Mouse (Mus musculus) activated CD4-positive, CD25-positive, alpha-beta regulatory T cell, adult 4 months (primary cell): ENCODE results near the gene Pccb. TPM values are rescaled to one million over a fixed set of nuclear protein-coding genes. Genes with fewer than 3 reads are reported as not detected.

Experiments
- ATAC-seq: one replicate; pipeline ENCODE4 v1.8.0; 2017
- polyA plus RNA-seq, 2 experiments: library from polyadenylated mRNA; unstranded; fragments of 100-300 nt; shearing (Covaris generic); gene quantifications; one replicate each; pipeline ENCODE4 v1.2.1; 2017

Gene Pccb
- 1 to 10 TPM; 5.6 to 7.8 TPM for polyA plus RNA-seq

GRCm38 (mm10) chr9:101034448-101035098 lies at the start of gene Pccb:
Gene Pccb, minus strand, starts transcription at chr9:101034898.
- ATAC-seq, result peak; percentile 97

- no peak for ATAC-seq
Observed at GRCm38 (mm10) chr9:101083728-101084127, 49.0 kb upstream of the Pccb start.

GRCm38 (mm10) chr9:101080046-101080685 lies 45.5 kb upstream of the Pccb start:
- no peak for ATAC-seq

- ATAC-seq, result no peak
Observed at GRCm38 (mm10) chr9:101078579-101078978, 43.9 kb upstream of the Pccb start.

- no peak for ATAC-seq
Observed at GRCm38 (mm10) chr9:101077486-101077885, 42.8 kb upstream of the Pccb start.

- ATAC-seq, result no peak
Observed at GRCm38 (mm10) chr9:101076095-101076875, 41.6 kb upstream of the Pccb start.

- ATAC-seq, result no peak
Observed at GRCm38 (mm10) chr9:101075694-101076093, 41.0 kb upstream of the Pccb start.

GRCm38 (mm10) chr9:101075091-101075581 lies 40.4 kb upstream of the Pccb start:
- no peak for ATAC-seq

- peak; percentile 56 for ATAC-seq
Observed at GRCm38 (mm10) chr9:101074332-101075021, 39.8 kb upstream of the Pccb start.

- no peak for ATAC-seq
Observed at GRCm38 (mm10) chr9:101073987-101074331, 39.3 kb upstream of the Pccb start, which contains the start of gene Msl2. Gene Msl2, plus strand, starts transcription at chr9:101074101.

- peak; percentile 57 for ATAC-seq
Observed at GRCm38 (mm10) chr9:101073041-101073986, 38.6 kb upstream of the Pccb start.

- ATAC-seq, result no peak
Observed at GRCm38 (mm10) chr9:101072506-101072905, 37.8 kb upstream of the Pccb start.

- no peak for ATAC-seq
Observed at GRCm38 (mm10) chr9:101069781-101070180, 35.1 kb upstream of the Pccb start.

- ATAC-seq, result no peak
Observed at GRCm38 (mm10) chr9:101065076-101065602, 30.4 kb upstream of the Pccb start.

GRCm38 (mm10) chr9:101062253-101062780 lies 27.6 kb upstream of the Pccb start:
- no peak for ATAC-seq

GRCm38 (mm10) chr9:101061035-101061434 lies 26.3 kb upstream of the Pccb start:
- ATAC-seq, result peak; percentile 100

- ATAC-seq, result no peak
Observed at GRCm38 (mm10) chr9:101057156-101057555, 22.5 kb upstream of the Pccb start.

- ATAC-seq, result no peak
Observed at GRCm38 (mm10) chr9:101053279-101053678, 18.6 kb upstream of the Pccb start.

GRCm38 (mm10) chr9:101052691-101053090 lies 18.0 kb upstream of the Pccb start:
- no peak for ATAC-seq

- no peak for ATAC-seq
Observed at GRCm38 (mm10) chr9:101052007-101052406, 17.3 kb upstream of the Pccb start.

- no peak for ATAC-seq
Observed at GRCm38 (mm10) chr9:101045710-101046338, 11.1 kb upstream of the Pccb start.
